8 mouse cellular contexts compared by ENCODE assay signal in the genomic region with DNA sequence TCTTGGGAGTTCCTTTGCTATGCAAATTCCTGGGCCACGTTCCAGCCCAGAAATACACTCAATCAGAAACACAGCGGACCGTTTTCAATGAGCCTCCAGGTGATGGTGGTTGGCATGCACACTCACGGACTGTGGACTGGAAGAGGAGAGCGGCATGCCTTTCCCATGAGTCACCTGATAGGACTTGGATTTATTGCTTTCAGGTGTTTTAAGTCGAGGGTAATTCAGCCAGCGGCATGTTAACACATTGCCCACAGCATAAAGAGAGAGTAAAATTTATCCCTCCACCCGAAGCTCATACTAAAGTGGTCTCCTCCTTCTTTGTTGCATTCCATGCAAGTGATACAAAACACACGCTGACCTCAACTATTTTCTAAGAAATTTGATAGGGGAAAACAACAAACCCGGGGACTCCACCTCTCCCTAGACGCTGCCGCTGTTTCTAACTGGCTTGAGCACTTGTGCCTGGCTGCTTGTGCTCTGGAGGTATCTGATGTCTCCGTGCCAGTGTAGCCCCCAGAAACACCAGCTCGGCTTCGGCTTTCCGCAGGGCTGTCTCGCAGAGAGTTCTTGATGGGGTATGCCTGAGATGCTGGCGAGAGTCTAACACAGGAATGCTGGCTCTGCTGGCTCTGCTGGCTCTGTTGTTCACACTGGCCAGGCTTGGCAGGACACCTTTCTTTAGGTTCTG.
DNase-seq lines count a peak whose midpoint lies in the region; ATAC-seq and TF ChIP-seq lines count a peak whose summit lies in the region.

No protein-coding gene starts in this region.

- TF ChIP-seq CTCF in kidney, postnatal 0 days (IDR thresholded peaks at IDR 0.05; ENCODE audit: low read depth), result no peak

- peak overlapping the region; percentile 81 for H3K27ac ChIP-seq in embryonic facial prominence, embryonic 10.5 days (replicated peaks)
- peak overlapping the region; percentile 76 for H3K27ac ChIP-seq in heart, embryonic 15.5 days
- H3K27ac ChIP-seq in kidney, postnatal 0 days, result peak overlapping the region; percentile 91

- H3K4me3 ChIP-seq in embryonic facial prominence, embryonic 10.5 days, result peak overlapping the region; percentile 38; the same call in 1 of the 2 replicates
- H3K4me3 ChIP-seq in heart, embryonic 15.5 days, result peak overlapping the region; percentile 33
- H3K4me3 ChIP-seq in kidney, postnatal 0 days (replicated peaks; ENCODE audit: low read depth, low read length), result peak overlapping the region; percentile 8; the same call in 1 of the 2 replicates

- peak; percentile 93 for DNase-seq in heart, adult 11 months
- DNase-seq in heart, postnatal 25 days (ENCODE audit: low spot score), result no peak
- peak; percentile 60 for DNase-seq in embryonic facial prominence, embryonic 10.5 days (ENCODE audit: low spot score)
- DNase-seq in kidney, postnatal 0 days (ENCODE audit: low spot score), result peak; percentile 95
- DNase-seq in lung, postnatal 36 days, result peak; percentile 81
- peak; percentile 61 to 63 for DNase-seq in thymus, postnatal 36 days
- DNase-seq in frontal cortex, postnatal 36 days (ENCODE audit: low spot score in 2 of 2), result no peak

- H3K27me3 ChIP-seq in embryonic facial prominence, embryonic 10.5 days (replicated peaks; ENCODE audit: low read depth, poor library complexity, severe bottlenecking), result no peaks in the 10 kb centered on the region
- no peaks in the 10 kb centered on the region for H3K27me3 ChIP-seq in heart, embryonic 15.5 days
- H3K27me3 ChIP-seq in kidney, postnatal 0 days (ENCODE audit: insufficient read depth, low read length), result no peaks in the 10 kb centered on the region

- no peaks in the 10 kb centered on the region for H3K36me3 ChIP-seq in embryonic facial prominence, embryonic 10.5 days (replicated peaks)
- no peaks in the 10 kb centered on the region for H3K36me3 ChIP-seq in heart, embryonic 15.5 days
- H3K36me3 ChIP-seq in kidney, postnatal 0 days (ENCODE audit: insufficient read depth, low read length), result no peaks in the 10 kb centered on the region

- no peak overlapping the region for H3K9ac ChIP-seq in heart, embryonic 15.5 days
- H3K9ac ChIP-seq in kidney, postnatal 0 days (ENCODE audit: low read depth, low read length), result peak overlapping the region; percentile 51; the same call in 1 of the 2 replicates

- peak overlapping the region; percentile 64 for H3K4me2 ChIP-seq in heart, embryonic 15.5 days
- peak overlapping the region; percentile 50 for H3K4me2 ChIP-seq in kidney, postnatal 0 days (ENCODE audit: low read length)

- no peaks in the 10 kb centered on the region for H3K9me3 ChIP-seq in embryonic facial prominence, embryonic 10.5 days
- H3K9me3 ChIP-seq in heart, embryonic 15.5 days (replicated peaks), result no peaks in the 10 kb centered on the region
- no peaks in the 10 kb centered on the region for H3K9me3 ChIP-seq in kidney, postnatal 0 days (replicated peaks; ENCODE audit: low read length)

- ATAC-seq in heart, embryonic 15.5 days (replicated peaks; ENCODE audit: insufficient number of reproducible peaks, insufficient read depth, low FRiP score, low read depth), result peak; percentile 67; the same call in 1 of the 2 replicates
- peak; percentile 82 for ATAC-seq in kidney, postnatal 0 days (replicated peaks; ENCODE audit: low FRiP score, low read depth)

- peaks cover 19% of the 10 kb centered on the region for H3K4me1 ChIP-seq in embryonic facial prominence, embryonic 10.5 days
- H3K4me1 ChIP-seq in heart, embryonic 15.5 days (replicated peaks), result peaks cover 18% of the 10 kb centered on the region
- H3K4me1 ChIP-seq in kidney, postnatal 0 days (replicated peaks; ENCODE audit: insufficient read depth, low read length), result peaks cover 3% of the 10 kb centered on the region; the same call in 1 of the 2 replicates

- WGBS in embryonic facial prominence, embryonic 10.5 days, result 28% methylated on average over 18 of the region's 18 CpGs
- WGBS in heart, embryonic 15.5 days, result 19% methylated on average over 18 of the region's 18 CpGs
- 5% methylated on average over 18 of the region's 18 CpGs for WGBS in kidney, postnatal 0 days

- intact Hi-C loops in heart, postnatal 25 days (cut with DNase I), result loop anchor here (2.0 to 5.0 kb wide), 3 partner anchors 51 to 323 kb away; no protein-coding TSS in a partner anchor

Comparison
In these comparisons a context has a peak if more than half of its experiments do, and no peak if none do; other contexts are left out.
1. DNase-seq: peak in heart, adult 11 months (single experiment), embryonic facial prominence, embryonic 10.5 days (single experiment), kidney, postnatal 0 days (single experiment), lung, postnatal 36 days (single experiment) and thymus, postnatal 36 days (2 of 2); none in heart, postnatal 25 days (single experiment) and frontal cortex, postnatal 36 days (0 of 2).
2. Peak in every context shown above with its lines, with median percentiles within 50 percentile points of each other: H3K27ac ChIP-seq and H3K4me3 ChIP-seq.